Mouse (Mus musculus) megakaryocyte-erythroid progenitor cell, adult 5-6 weeks (primary cell): ENCODE results near the gene Igflr1. TPM values are rescaled to one million over a fixed set of nuclear protein-coding genes. Genes with fewer than 3 reads are reported as not detected.

Source experiments
- ATAC-seq: replicated peaks from 2 replicates; pipeline ENCODE4 v1.8.0; 2016; ENCODE audit warnings: mild to moderate bottlenecking, inconsistent platforms; ENCODE audit not compliant: severe bottlenecking, poor library complexity, low FRiP score, low TSS enrichment
- total RNA-seq, 2 experiments: library from RNA; stranded (forward) in 1 of 2; stranded (reverse) in 1 of 2; fragments of 200-1000, 215-1000 nt in 1 of 2; fragments of >200 nt in 1 of 2; fragmentation: Nextera tagmentation in 1 of 2; gene quantifications; 2 replicates each; pipeline ENCODE4 v1.2.3; 2014 to 2017

Gene Igflr1
- total RNA-seq, 2 experiments from 2014 or later: 3.7 TPM; not detected in 1

- ATAC-seq: peak; percentile 88
Observed at GRCm38 (mm10) chr7:30552102-30553020, 12.9 kb upstream of the Igflr1 start, which contains the start of the genes Hspb6 and Proser3. Gene Hspb6, plus strand, starts transcription at chr7:30552178. Gene Proser3, minus strand, starts transcription at chr7:30552299.

GRCm38 (mm10) chr7:30553021-30553589 lies 12.1 kb upstream of the Igflr1 start:
- 0 out of 2 replicates have a peak, but pooled peaks have one; percentile 11 for ATAC-seq

GRCm38 (mm10) chr7:30553810-30554584 lies 11.2 kb upstream of the Igflr1 start:
- ATAC-seq: no peak

GRCm38 (mm10) chr7:30556894-30557536 lies 8.2 kb upstream of the Igflr1 start:
- ATAC-seq: no peak

- ATAC-seq: no peak
Observed at GRCm38 (mm10) chr7:30557901-30558514, 7.2 kb upstream of the Igflr1 start.

GRCm38 (mm10) chr7:30558656-30559442 lies 6.4 kb upstream of the Igflr1 start:
- ATAC-seq: no peak

- peak; percentile 77 for ATAC-seq
Observed at GRCm38 (mm10) chr7:30559443-30559954, 5.7 kb upstream of the Igflr1 start, which contains the start of gene Lin37. Gene Lin37, minus strand, starts transcription at chr7:30559838.

GRCm38 (mm10) chr7:30560296-30560695 lies 4.9 kb upstream of the Igflr1 start:
- ATAC-seq: no peak

GRCm38 (mm10) chr7:30562526-30563116 lies 2.6 kb upstream of the Igflr1 start:
- no peak for ATAC-seq

- peak; percentile 70 for ATAC-seq
Observed at GRCm38 (mm10) chr7:30563117-30563905, 1.9 kb upstream of the Igflr1 start, which contains the start of the genes U2af1l4, Gm49396 and Psenen. Gene U2af1l4, plus strand, starts transcription at chr7:30563301. Gene Gm49396, plus strand, starts transcription at chr7:30563344. Gene Psenen, minus strand, starts transcription at chr7:30563627.

- no peak for ATAC-seq
Observed at GRCm38 (mm10) chr7:30563906-30564280, 1.3 kb upstream of the Igflr1 start.

- ATAC-seq: no peak
Observed at GRCm38 (mm10) chr7:30566033-30566432, 806 bp downstream of the Igflr1 start.

GRCm38 (mm10) chr7:30567555-30567954 lies 2.3 kb downstream of the Igflr1 start:
- ATAC-seq: no peak

GRCm38 (mm10) chr7:30572389-30572788 lies 7.2 kb downstream of the Igflr1 start:
- ATAC-seq: peak; percentile 69

- ATAC-seq: peak; percentile 86
Observed at GRCm38 (mm10) chr7:30572969-30573368, 7.7 kb downstream of the Igflr1 start.

- no peak for ATAC-seq
Observed at GRCm38 (mm10) chr7:30579950-30580349, 14.7 kb downstream of the Igflr1 start.

GRCm38 (mm10) chr7:30581547-30581946 lies 16.3 kb downstream of the Igflr1 start:
- no peak for ATAC-seq
